Mouse (Mus musculus) heart, embryonic 13.5 days (tissue): Measurements from ENCODE around the gene Mettl16. TPM values are rescaled to one million over a fixed set of nuclear protein-coding genes. Genes with fewer than 3 reads are reported as not detected.

Experiments used
- ATAC-seq: fragments of 200-750 bp; cut with Nextera tagmentation; 2 replicates; pipeline ENCODE4 v1.8.0; 2017; ENCODE audit warnings: moderate TSS enrichment; ENCODE audit not compliant: insufficient number of reproducible peaks, low FRiP score, low TSS enrichment; ENCODE audit errors: extremely low read depth
- H3K27ac ChIP-seq: fragments of 300-500 bp; sonication (generic); replicated peaks from 2 replicates; pipeline ENCODE4 v1.5.1; 2015; ENCODE audit warnings: moderate library complexity, mild to moderate bottlenecking, inconsistent platforms
- H3K27me3 ChIP-seq: fragments of 300-500 bp; sonication (generic); replicated peaks from 2 replicates; pipeline ENCODE4 v1.6.1; 2015; ENCODE audit warnings: mild to moderate bottlenecking, inconsistent platforms
- H3K36me3 ChIP-seq: fragments of 300-500 bp; sonication (generic); 2 replicates; pipeline ENCODE4 v1.6.1; 2015; ENCODE audit warnings: mild to moderate bottlenecking, inconsistent platforms
- H3K4me1 ChIP-seq: fragments of 300-500 bp; sonication (generic); 2 replicates; pipeline ENCODE4 v1.6.1; 2015; ENCODE audit warnings: inconsistent platforms
- H3K4me2 ChIP-seq: fragments of 300-500 bp; sonication (generic); 2 replicates; pipeline ENCODE4 v1.6.1; 2015; ENCODE audit warnings: inconsistent platforms, mild to moderate bottlenecking, moderate library complexity
- H3K4me3 ChIP-seq: fragments of 300-500 bp; sonication (generic); 2 replicates; pipeline ENCODE4 v1.5.1; 2015; ENCODE audit warnings: moderate library complexity, mild to moderate bottlenecking, inconsistent platforms
- H3K9ac ChIP-seq: fragments of 300-500 bp; sonication (generic); 2 replicates; pipeline ENCODE4 v1.6.1; 2015; ENCODE audit warnings: inconsistent platforms, mild to moderate bottlenecking, moderate library complexity
- H3K9me3 ChIP-seq: fragments of 300-500 bp; sonication (generic); 2 replicates; pipeline ENCODE4 v1.6.1; 2016; ENCODE audit warnings: inconsistent platforms
- WGBS: fragments of 180-500 bp; shearing (Covaris S2); methylation state at CpG from one replicate; pipeline ENCODE4 v1.1.7; 2015; ENCODE audit warnings: mixed read lengths; 5-methylcytosine and 5-hydroxymethylcytosine counted together
- microRNA-seq: library from miRNA; unstranded; fragments of <30 nt; microRNA quantifications from one replicate; pipeline ENCODE4, GENCODE M21; 2016
- polyA plus RNA-seq: library from polyadenylated mRNA; unstranded; fragments of >200 nt; fragmentation: Nextera tagmentation; extraction: Ambion mirVana; gene quantifications from 2 replicates; pipeline ENCODE4 v1.2.1, GENCODE M21; 2015

Gene Mettl16
- polyA plus RNA-seq, 1 experiment from 2014 or later = 29.2 TPM

DNA sequence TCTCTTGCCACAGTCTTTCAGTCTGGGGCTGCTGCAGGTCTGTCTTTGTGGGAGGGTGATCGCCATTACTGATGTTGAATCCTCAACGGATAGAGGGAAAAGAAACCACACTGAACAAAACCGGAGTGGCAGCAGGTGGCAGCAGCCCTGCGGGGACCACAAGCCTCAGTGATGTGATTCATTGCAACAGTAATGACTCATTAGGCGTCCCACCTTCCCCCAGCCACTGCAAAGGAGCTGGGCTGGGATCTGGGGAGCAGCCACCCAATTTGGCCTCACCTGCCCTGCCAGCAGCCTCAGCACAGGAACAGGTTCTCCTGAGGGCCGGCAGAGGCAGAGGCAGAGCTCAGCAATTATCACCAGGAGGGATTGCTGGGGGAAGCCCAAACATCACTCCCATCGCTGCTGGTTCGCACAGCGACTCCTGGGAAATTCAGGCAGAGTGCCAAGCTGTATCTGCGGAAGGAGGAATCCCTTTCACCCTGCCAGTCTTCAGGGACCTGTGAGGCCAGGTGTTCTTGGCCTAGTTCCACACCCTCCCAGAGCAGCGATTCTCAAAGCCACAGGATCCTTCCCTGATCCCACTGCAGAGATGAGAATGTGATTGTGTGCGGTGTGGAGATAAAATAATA is 100.5 kb downstream of the Mettl16 start:
- 35% methylated on average over 12 of the region's 12 CpGs for WGBS
- peak overlapping the region; percentile 52; the same call in 1 of the 2 replicates for H3K9ac ChIP-seq
- peak overlapping the region; percentile 58; the same call in 1 of the 2 replicates for H3K27ac ChIP-seq
- no peaks in the 10 kb centered on the region for H3K9me3 ChIP-seq
- peaks cover 10% of the 10 kb centered on the region for H3K36me3 ChIP-seq
- ATAC-seq = no peak
- H3K4me2 ChIP-seq = peak overlapping the region; percentile 17; the same call in 1 of the 2 replicates
- H3K4me1 ChIP-seq = peaks cover 36% of the 10 kb centered on the region
- no peak overlapping the region for H3K4me3 ChIP-seq
- H3K27me3 ChIP-seq = no peaks in the 10 kb centered on the region

DNA sequence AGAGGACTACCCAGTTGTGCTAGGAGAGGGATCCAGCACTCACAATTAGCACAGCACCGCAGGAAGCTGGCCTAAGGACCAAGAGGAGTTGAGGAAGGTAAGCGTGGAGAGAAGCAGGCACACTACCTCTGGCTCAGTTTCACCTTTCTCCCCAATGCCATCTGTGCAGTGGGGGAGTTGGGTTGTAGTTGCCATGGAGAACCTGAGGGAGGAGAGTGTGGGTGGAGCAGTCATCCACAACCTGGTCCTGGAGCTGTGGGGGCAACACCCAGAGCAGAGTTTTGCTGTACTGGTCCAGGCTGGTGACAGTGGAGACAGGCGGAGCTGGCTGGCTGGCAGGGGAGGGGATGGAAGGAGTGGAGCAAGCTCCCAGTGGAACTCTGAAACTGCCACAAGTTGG is 104.0 kb downstream of the Mettl16 start:
- Histone ChIP-seq H3K9me3 (no peaks in the 10 kb centered on the region), H3K4me1 (peaks cover 48% of the 10 kb centered on the region)
- ATAC-seq = no peak

DNA sequence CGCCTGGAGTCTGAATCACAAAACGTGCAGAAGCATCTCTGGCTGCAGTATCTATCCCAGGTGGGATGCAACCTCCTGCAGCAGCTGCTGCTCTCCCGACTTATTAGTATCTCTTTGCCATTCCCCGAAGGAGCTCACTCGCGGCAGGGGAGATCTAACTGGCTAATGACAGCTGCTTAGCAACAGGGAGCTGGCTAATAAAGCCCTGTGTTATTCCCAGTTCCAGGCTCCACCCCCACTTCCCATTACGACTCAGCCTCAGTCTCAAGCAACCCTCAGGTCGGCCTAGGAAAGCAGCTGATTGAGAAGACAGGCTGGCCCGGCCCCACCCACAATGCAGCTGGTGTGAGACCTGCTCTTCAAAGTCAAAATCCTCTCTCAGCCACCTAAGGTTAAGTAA is 106.2 kb downstream of the Mettl16 start:
- H3K4me3 ChIP-seq = no peak overlapping the region
- H3K9ac ChIP-seq = no peak overlapping the region; the same call in 1 of the 2 replicates
- no peaks in the 10 kb centered on the region for H3K36me3 ChIP-seq
- H3K4me2 ChIP-seq = peak overlapping the region; percentile 53
- WGBS = 5% methylated on average over 9 of the region's 9 CpGs
- no peak for ATAC-seq
- H3K27me3 ChIP-seq = no peaks in the 10 kb centered on the region
- H3K9me3 ChIP-seq = no peaks in the 10 kb centered on the region
- peaks cover 41% of the 10 kb centered on the region for H3K4me1 ChIP-seq
- H3K27ac ChIP-seq = no peak overlapping the region

More for the DNA sequence above, 104.0 kb downstream of the Mettl16 start:
- Histone ChIP-seq H3K27ac (no peak overlapping the region), H3K4me2 (no peak overlapping the region), H3K27me3 (no peaks in the 10 kb centered on the region), H3K9ac (no peak overlapping the region), H3K36me3 (no peaks in the 10 kb centered on the region), H3K4me3 (no peak overlapping the region)
- 58% methylated on average over 3 of the region's 3 CpGs for WGBS

Small RNA genes within 50 kb of the gene (microRNA-seq; reads per million reads assigned to microRNA genes)
- not detected for gene Mir6926

Other genes starting within 250 kb of the Mettl16 start
- 3.1 and 4.0 TPM in 2 replicates for gene Rap1gap2, start 159.9 kb upstream of the Mettl16 start, polyA plus RNA-seq
- 0.71 and 0.96 TPM in 2 replicates for gene Ccdc92b, start 151.2 kb upstream of the Mettl16 start, polyA plus RNA-seq
- gene Cluh, start 121.3 kb upstream of the Mettl16 start, polyA plus RNA-seq = 45.9 and 47.2 TPM in 2 replicates
- gene Pafah1b1, start 46.2 kb upstream of the Mettl16 start, polyA plus RNA-seq = 34.6 and 47.6 TPM in 2 replicates
- gene Mnt, start 60.1 kb downstream of the Mettl16 start, polyA plus RNA-seq = 3.3 and 3.5 TPM in 2 replicates
- 4.2 and 4.9 TPM in 2 replicates for gene Sgsm2, start 126.2 kb downstream of the Mettl16 start, polyA plus RNA-seq
- gene Tsr1, start 127.2 kb downstream of the Mettl16 start, polyA plus RNA-seq = 26.5 and 27.4 TPM in 2 replicates
- gene Smg6, start 155.0 kb downstream of the Mettl16 start, polyA plus RNA-seq = 11.0 and 11.3 TPM in 2 replicates
- 16.6 and 17.4 TPM in 2 replicates for gene Srr, start 155.1 kb downstream of the Mettl16 start, polyA plus RNA-seq